Mouse (Mus musculus): Measurements from ENCODE around the gene Vmn2r23. TPM values are rescaled to one million over a fixed set of nuclear protein-coding genes. Genes with fewer than 3 reads are reported as not detected.

Vmn2r23 gene
- total and polyA plus RNA-seq, 3 experiments = not detected

GRCm38 (mm10) chr6:123778579-123778978, 76.1 kb downstream of the Vmn2r23 start, which contains the start of gene Vmn2r24:
TSS of gene Vmn2r24 (plus strand) at chr6:123778879.
- no peak within 1 kb of the TSS for H3K4me3 ChIP-seq (replicated peaks in 1 of 3; ENCODE audit: low read depth in 2 of 3, low read length in 2 of 3, poor library complexity in 1 of 3)
- no peak for DNase-seq (ENCODE audit: extremely low read depth)
- peaks cover 31% of the 10 kb centered on the region for H3K27me3 ChIP-seq (replicated peaks)
- H3K9ac ChIP-seq (ENCODE audit: insufficient read depth, low read depth) = no peak within 1 kb of the TSS
- H3K4me1 ChIP-seq (ENCODE audit: control insufficient read depth in 1 of 2, insufficient read depth in 2 of 2) = no peaks in the 10 kb centered on the region
- no peak within 1 kb of the TSS for H3K4me2 ChIP-seq (ENCODE audit: insufficient read depth, low read depth, poor library complexity, severe bottlenecking)
- H3K27ac ChIP-seq (ENCODE audit: insufficient read depth, low read depth) = no peak within 1 kb of the TSS
- no peak for TF ChIP-seq RCOR1 (conservative IDR thresholded peaks at IDR 0.05; ENCODE audit: low read depth, low read length)
- TF ChIP-seq ZMIZ1 (IDR thresholded peaks at IDR 0.05; ENCODE audit: low read depth, low read length) = no peak
- no peak for TF ChIP-seq E2F4 (IDR thresholded peaks at IDR 0.05; ENCODE audit: insufficient replicate concordance, low read depth, low read length)
- no peak for TF ChIP-seq USF2 (conservative IDR thresholded peaks at IDR 0.05; ENCODE audit: low read depth, low read length)
- no peak for TF ChIP-seq IRF4 (IDR thresholded peaks at IDR 0.05; ENCODE audit: low read depth, low read length)
- no peak for TF ChIP-seq NRF1 (IDR thresholded peaks at IDR 0.05; ENCODE audit: low read depth, low read length)
- no peak for TF ChIP-seq USF1 (IDR thresholded peaks at IDR 0.05; ENCODE audit: low read depth, low read length)
- TF ChIP-seq MYC (IDR thresholded peaks at IDR 0.05; ENCODE audit: low read depth, low read length) = no peak
- no peak for TF ChIP-seq MAFK (IDR thresholded peaks at IDR 0.05; ENCODE audit: insufficient replicate concordance, low read length)
- TF ChIP-seq EP300 (IDR thresholded peaks at IDR 0.05; ENCODE audit: low read length) = no peak
- TF ChIP-seq POLR2A (IDR thresholded peaks at IDR 0.05; ENCODE audit: low read depth, low read length) = no peak
- no peak for TF ChIP-seq SIN3A (IDR thresholded peaks at IDR 0.05; ENCODE audit: low read length)
- H3K36me3 ChIP-seq (replicated peaks in 1 of 2; ENCODE audit: control insufficient read depth in 1 of 2, insufficient read depth in 1 of 2, low read length in 1 of 2) = no peaks in the 10 kb centered on the region
- no peaks in the 10 kb centered on the region for H3K79me2 ChIP-seq (replicated peaks; ENCODE audit: control insufficient read depth, extremely low read depth, insufficient read depth, poor library complexity, severe bottlenecking)
- H3K9me3 ChIP-seq (replicated peaks; ENCODE audit: low read length) = no peaks in the 10 kb centered on the region
- in situ Hi-C loops (cut with MboI; ENCODE audit: low pct_ligation_motif_present, low pct_unique_long_range_greater_than_20kb, low sequenced_read_pairs) (no loop called here), dilution Hi-C loops (cut with MboI; ENCODE audit: extremely low pct_ligation_motif_present, extremely low pct_unique_long_range_greater_than_20kb, low sequenced_read_pairs) (no loop called here)

DNA sequence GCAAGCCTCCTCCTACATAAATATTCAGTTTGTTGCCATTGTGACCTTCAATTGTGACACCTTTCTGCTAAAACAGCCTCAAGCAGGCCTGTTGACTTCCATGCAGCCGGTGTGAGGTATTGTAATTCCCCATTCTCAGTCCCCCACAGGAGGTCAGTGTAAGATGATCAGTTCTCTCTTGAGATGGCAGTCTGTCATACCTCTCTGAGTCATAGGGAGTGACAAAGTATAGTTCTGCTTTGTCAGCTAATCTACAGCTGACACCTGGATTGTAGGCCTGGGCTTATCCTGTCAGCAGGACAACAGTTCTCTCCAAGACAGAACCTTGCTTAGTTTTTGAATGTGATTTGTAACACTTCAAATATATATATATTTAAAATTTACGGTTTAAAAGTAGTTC, 82.4 kb downstream of the Vmn2r23 start:
- H3K27me3 ChIP-seq (replicated peaks) = peaks cover 24% of the 10 kb centered on the region
- no peak overlapping the region for H3K4me3 ChIP-seq (replicated peaks in 1 of 3; ENCODE audit: low read depth in 2 of 3, low read length in 2 of 3, poor library complexity in 1 of 3)
- H3K9me3 ChIP-seq (replicated peaks; ENCODE audit: low read length) = peaks cover 4% of the 10 kb centered on the region
- in situ Hi-C loops (cut with MboI; ENCODE audit: low pct_ligation_motif_present, low pct_unique_long_range_greater_than_20kb, low sequenced_read_pairs) = no loop called here
- H3K79me2 ChIP-seq (replicated peaks; ENCODE audit: control insufficient read depth, extremely low read depth, insufficient read depth, poor library complexity, severe bottlenecking) = no peaks in the 10 kb centered on the region
- no peak overlapping the region for H3K4me2 ChIP-seq (ENCODE audit: insufficient read depth, low read depth, poor library complexity, severe bottlenecking)
- H3K4me1 ChIP-seq (ENCODE audit: control insufficient read depth in 1 of 2, insufficient read depth in 2 of 2) = no peaks in the 10 kb centered on the region
- no peaks in the 10 kb centered on the region for H3K36me3 ChIP-seq (replicated peaks in 1 of 2; ENCODE audit: control insufficient read depth in 1 of 2, insufficient read depth in 1 of 2, low read length in 1 of 2)
- DNase-seq (ENCODE audit: extremely low read depth) = no peak
- dilution Hi-C loops (cut with MboI; ENCODE audit: extremely low pct_ligation_motif_present, extremely low pct_unique_long_range_greater_than_20kb, low sequenced_read_pairs) = no loop called here
- no peak overlapping the region for H3K9ac ChIP-seq (ENCODE audit: insufficient read depth, low read depth)
- no peak for TF ChIP-seq RCOR1 (conservative IDR thresholded peaks at IDR 0.05; ENCODE audit: low read depth, low read length)
- TF ChIP-seq PAX5 (IDR thresholded peaks at IDR 0.05; ENCODE audit: low read length) = no peak
- no peak for TF ChIP-seq GABPA (IDR thresholded peaks at IDR 0.05; ENCODE audit: insufficient replicate concordance, low read depth, low read length)
- TF ChIP-seq MXI1 (IDR thresholded peaks at IDR 0.05; ENCODE audit: low read depth, low read length) = no peak
- TF ChIP-seq MAZ (IDR thresholded peaks at IDR 0.05; ENCODE audit: low read depth, low read length) = no peak
- TF ChIP-seq ETS1 (conservative IDR thresholded peaks at IDR 0.05; ENCODE audit: low read depth, low read length) = no peak
- no peak for TF ChIP-seq SMC3 (IDR thresholded peaks at IDR 0.05; ENCODE audit: low read depth, low read length)
- TF ChIP-seq ZMIZ1 (IDR thresholded peaks at IDR 0.05; ENCODE audit: low read depth, low read length) = no peak
- TF ChIP-seq ZKSCAN1 (IDR thresholded peaks at IDR 0.05; ENCODE audit: borderline replicate concordance, low read depth, low read length) = no peak
- TF ChIP-seq KAT2A (IDR thresholded peaks at IDR 0.05; ENCODE audit: insufficient replicate concordance, low read length) = no peak
- TF ChIP-seq CHD1 (IDR thresholded peaks at IDR 0.05; ENCODE audit: low read depth, low read length) = no peak
- TF ChIP-seq NELFE (IDR thresholded peaks at IDR 0.05; ENCODE audit: low read depth, low read length) = no peak
- no peak for TF ChIP-seq MEF2A (IDR thresholded peaks at IDR 0.05; ENCODE audit: borderline replicate concordance, low read depth, low read length)
- H3K27ac ChIP-seq (ENCODE audit: insufficient read depth, low read depth) = no peak overlapping the region

All from CH12.LX (cell line).